Mouse (Mus musculus) cortical plate, adult 2 months (tissue): Measurements from ENCODE around the gene Rps6ka5.

Experiments used
- CTCF ChIP-seq: fragments of 200-500 bp; IDR thresholded peaks from 2 replicates; pipeline ENCODE4 v1.5.1; 2011; ENCODE audit warnings: mild to moderate bottlenecking, control low read depth, low read length; ENCODE audit not compliant: insufficient read depth; ENCODE audit errors: extremely low read depth
- POLR2A ChIP-seq: fragments of 200-500 bp; IDR thresholded peaks from 2 replicates; pipeline ENCODE4 v1.6.1; 2011; ENCODE audit warnings: mild to moderate bottlenecking, low read length, control low read depth; ENCODE audit not compliant: insufficient read depth; ENCODE audit errors: extremely low read depth

DNA sequence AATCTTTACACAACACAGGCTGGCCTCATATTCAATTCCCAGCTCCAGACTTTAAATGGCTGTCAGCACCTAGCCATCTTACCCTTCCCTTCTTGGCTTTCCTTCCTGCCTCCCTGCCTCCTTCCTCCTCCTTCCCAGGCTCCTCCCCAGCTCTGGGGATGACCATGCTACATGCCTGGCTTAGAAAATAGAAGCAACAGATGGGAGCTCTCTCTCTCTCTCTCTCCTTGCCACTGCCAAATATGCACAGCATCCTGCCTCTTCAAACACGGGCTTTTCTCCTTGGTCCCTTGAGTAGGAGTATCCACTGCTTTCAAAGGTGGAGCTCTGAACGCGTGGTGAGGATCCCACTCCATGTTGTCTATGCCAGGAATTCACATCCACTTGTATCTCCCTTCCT lies 44.0 kb upstream of the Rps6ka5 start:
- TF ChIP-seq POLR2A (no peak), CTCF (no peak)
